Mouse (Mus musculus): Measurements from ENCODE around the gene Gtf2i.
"Not testable (repeated sequence)": the region's sequence is repeated elsewhere in the genome, so short reads cannot be mapped to it uniquely, and the experiment has no call there.

Gtf2i gene

GRCm38 (mm10) chr5:134314688-134315622 is at the start of gene Gtf2i:
Gtf2i (minus strand) TSS chr5:134314760.
- DNase-seq: peak; percentile 94

DNA sequence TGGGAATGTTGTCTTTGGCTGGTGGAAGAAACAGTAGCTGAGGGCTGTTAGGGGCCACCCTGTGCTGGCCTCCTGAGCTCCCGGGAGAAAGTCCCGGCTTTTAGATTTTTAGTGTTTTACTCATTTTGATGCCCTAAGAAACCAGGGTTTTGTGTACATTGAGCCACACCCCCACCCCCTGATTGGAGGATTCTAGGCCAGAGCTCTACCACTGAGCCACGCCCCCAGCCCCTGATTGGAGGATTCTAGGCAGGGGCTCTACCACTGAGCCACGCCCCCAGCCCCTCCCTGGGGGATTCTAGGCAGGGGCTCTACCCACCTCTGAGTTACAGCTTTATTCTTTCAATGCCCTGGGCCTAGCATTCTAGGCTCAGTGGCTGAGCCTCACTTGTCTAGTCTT is 44.5 kb upstream of the Gtf2i start:
- DNase-seq: no peak

GRCm38 (mm10) chr5:134355372-134355771 is 40.8 kb upstream of the Gtf2i start:
- DNase-seq: not testable (repeated sequence)

GRCm38 (mm10) chr5:134353117-134353516 is 38.6 kb upstream of the Gtf2i start:
- DNase-seq: no peak

- no peak for DNase-seq
Observed at GRCm38 (mm10) chr5:134352527-134353001, 38.0 kb upstream of the Gtf2i start.

- DNase-seq: no peak
Observed at GRCm38 (mm10) chr5:134350660-134351059, 36.1 kb upstream of the Gtf2i start.

DNA sequence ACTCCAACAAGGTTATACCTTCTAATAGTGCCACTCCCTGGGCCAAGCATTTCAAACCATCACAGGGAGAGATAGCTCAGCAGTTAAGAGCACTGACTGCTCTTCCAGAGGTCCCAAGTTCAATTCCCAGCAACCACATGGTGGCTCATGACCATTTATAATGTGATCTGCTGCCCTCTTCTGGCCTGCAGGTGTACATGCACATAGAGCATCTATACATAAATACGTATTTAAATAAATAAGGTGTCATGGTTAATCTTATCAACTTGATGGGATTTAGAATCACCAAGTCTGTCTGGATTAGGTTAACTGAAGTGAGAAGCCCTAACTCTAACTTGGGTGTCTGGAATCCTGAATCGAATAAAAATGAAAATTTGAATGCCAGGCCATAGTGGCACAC is 32.5 kb upstream of the Gtf2i start:
- DNase-seq: peak; percentile 10

- DNase-seq: no peak
Observed at GRCm38 (mm10) chr5:134345449-134345848, 30.9 kb upstream of the Gtf2i start.

DNA sequence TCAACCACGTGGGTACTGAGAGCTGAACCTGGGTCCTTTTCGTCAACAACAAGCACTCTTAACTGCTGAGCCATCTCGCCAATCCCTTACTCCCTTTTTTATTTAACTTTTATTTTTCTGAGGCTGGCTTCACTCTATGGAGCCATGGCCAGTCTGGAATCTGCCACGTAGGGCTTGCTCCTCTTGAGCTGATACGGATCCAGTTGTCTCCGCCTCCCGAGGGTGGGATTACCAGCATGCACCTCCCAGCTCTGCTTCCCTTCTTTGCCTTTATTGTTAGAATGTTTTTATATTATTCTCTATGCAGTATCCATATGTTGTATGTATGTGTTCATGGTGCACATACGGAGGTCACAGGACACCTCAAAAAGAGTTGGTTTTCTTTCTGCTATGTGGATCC is 29.5 kb upstream of the Gtf2i start:
- DNase-seq: no peak

GRCm38 (mm10) chr5:134343530-134343929 is 29.0 kb upstream of the Gtf2i start:
- not testable (repeated sequence) for DNase-seq

- DNase-seq: no peak
Observed at GRCm38 (mm10) chr5:134342503-134343205, 28.1 kb upstream of the Gtf2i start.

DNA sequence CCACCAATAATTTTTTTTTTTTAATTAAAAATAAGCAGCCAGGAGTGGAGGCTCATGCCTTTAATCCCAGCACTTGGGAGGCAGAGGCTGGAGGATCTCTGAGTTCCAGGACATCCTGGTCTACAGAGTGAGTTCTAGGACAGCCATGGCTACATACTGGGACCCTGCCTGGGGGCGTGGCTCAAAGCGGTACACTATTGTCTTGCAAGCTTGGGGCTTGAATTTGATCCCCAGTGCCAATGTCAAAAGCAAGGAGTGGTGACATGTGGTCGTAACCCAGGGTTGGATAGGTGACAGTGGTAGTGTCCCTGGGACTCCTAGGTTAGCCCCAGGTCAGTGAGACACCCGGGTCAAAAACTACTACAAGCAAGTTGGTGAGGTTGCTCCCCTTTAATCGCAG is 27.2 kb upstream of the Gtf2i start:
- DNase-seq: no peak

DNA sequence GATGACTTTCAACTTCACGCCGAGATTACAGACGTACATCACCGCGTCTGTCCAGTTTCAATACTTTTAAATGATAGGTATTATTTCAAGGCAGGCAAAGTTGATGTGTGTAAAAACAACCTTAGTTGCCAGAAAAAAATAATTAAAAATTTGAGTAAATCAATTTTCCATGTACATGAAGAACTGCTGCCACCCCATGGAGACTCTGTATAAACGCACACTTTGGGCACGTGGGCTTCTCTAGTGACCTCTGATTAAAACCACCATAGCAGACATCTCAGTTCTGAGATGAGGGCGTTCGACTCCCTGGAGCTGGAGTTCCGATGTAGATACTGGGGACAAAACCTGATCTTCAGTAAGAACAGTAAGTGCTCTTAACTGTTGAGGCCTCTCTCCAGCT is 26.8 kb upstream of the Gtf2i start:
- no peak for DNase-seq

- no peak for DNase-seq
Observed at GRCm38 (mm10) chr5:134340101-134340522, 25.6 kb upstream of the Gtf2i start.

DNA sequence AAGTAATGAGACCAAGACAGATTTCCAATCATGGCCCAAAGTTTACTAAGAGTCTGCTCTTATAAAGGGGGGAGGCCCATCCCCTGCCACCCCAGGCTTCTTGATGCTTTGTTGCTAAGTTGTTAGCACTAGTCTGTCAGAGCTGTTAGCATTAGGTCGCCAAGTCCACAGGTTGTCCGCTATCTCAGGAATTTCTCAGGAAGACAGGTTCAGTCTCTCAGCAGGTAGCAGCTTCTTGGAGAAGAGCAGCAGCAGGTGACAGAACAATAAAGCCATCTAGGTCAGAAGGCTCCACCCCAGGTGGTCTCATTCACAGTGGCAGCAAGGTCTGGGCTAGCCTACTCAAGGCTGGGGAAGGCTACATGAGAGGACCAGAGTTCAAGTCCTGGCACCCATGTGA is 22.5 kb upstream of the Gtf2i start:
- not testable (repeated sequence) for DNase-seq

- no peak for DNase-seq
Observed at GRCm38 (mm10) chr5:134332743-134333142, 18.2 kb upstream of the Gtf2i start.

- no peak for DNase-seq
Observed at GRCm38 (mm10) chr5:134330082-134330481, 15.5 kb upstream of the Gtf2i start.

DNA sequence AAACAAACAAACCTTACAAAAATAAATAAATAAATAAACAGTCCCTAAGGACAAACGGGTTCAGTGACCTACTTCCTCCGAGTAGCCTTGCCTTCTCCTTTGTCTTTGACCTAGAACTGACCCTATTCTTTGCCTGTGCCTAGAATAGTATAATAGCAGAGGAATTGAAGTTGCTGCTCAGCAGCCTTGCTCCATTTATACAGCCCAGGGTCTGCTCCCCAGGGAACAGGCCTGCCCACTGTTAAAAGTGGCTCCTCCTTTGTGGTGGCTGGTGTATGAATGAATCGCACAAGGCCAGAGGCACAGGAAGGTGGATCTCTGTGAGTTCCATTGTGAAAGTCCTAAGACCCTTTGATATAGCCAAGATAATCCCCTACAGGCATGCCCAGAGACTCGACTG is 14.8 kb upstream of the Gtf2i start:
- DNase-seq: no peak

DNA sequence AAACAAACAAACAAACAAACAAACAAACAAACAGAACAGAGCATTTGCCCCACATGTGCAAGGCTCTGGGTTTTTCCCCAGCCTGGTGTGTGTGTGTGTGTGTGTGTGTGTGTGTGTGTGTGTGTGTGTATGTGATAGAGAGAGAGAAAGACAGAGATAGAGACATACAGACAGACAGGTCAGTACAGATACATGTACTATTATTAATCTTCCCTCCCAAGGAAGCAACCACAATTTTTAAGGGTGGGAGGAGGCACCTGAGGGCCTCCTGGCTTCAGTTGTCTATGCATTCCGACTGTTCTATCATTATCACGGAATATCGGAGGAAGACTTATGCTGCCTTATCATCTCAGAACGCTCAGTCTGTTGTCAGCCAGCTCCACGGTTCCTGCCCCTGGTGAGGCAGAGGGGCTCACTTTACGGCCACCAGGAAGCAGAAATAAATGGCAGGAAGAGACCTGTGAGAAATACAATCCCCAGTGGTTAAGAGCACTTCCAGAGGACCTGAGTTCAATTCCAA is 14.0 kb upstream of the Gtf2i start:
- no peak for DNase-seq

- DNase-seq: no peak
Observed at GRCm38 (mm10) chr5:134325856-134326566, 11.5 kb upstream of the Gtf2i start.

DNA sequence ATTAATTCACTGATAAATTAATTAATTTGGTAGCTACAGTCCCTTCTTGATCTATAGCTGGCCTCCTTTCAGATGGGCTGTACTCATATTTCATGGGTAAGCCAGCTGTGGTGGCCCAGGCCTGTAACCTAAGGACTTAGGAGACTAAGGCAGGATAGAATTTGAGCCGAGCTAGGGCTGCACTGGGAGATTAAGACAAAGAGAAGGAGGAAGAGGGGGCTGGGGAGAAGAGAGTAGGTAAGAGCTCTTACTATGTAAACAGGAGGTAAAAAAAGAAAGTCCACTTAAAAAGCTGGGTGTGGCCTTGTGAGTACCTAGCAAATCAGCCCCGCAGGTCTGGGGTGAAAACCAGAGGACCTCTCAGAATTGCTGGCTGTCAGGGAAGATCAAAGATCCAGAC is 9.3 kb upstream of the Gtf2i start:
- DNase-seq: no peak

DNA sequence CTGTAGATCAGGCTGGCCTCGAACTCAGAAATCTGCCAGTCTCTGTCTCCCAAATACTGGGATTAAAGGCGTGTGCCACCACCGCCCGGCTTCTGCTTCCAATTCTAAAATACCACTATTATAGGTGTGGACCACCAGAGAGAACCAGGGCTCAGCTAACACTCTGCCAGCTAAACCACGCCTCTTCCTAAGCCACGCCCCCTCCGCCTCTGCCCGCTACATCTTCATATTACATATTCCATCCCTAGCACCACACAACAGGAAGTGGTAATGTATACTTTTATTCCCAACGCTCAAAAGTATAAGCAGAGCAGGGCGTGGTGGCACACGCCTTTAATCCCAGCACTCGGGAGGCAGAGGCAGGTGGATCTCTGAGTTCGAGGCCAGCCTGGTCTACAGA is 8.8 kb upstream of the Gtf2i start:
- DNase-seq: no peak

DNA sequence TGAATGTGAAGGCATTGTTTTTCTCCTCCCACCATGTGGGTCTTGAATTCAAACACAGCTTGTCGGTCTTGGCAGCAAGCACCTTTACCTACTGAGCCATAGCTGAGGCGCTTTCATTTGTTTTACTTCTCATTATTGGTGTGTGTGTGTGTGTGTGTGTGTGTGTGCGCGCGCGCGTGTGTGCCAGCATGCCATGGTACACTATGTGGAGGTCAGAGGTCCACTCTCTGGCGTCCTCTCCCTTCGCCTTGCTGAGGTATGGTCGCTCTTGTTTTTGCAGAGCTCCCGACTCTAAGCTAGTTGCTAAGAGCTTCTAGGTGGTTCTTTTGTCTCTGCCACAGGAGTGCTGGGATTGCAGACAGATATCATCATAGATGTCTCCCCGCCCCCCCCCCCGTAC is 7.8 kb upstream of the Gtf2i start:
- no peak for DNase-seq

Data from cerebellum, adult 8-10 months (tissue).